Mouse (Mus musculus) stomach, embryonic 16.5 days (tissue): ENCODE measurements at regions not wholly inside any gene's neighbourhood (a gene's known extent, or its start where the extent isn't known, plus 50 kb on each side); places are given as distances from the start of the nearest gene placed in this dataset.
A peak's percentile ranks its signal among the peaks of the same experiment; 100 is the strongest.

ENCODE experiments used
- ATAC-seq: fragments of 200-750 bp; cut with Nextera tagmentation; 2 replicates; pipeline ENCODE4 v1.8.0; 2017; ENCODE audit warnings: moderate number of reproducible peaks, moderate TSS enrichment; ENCODE audit not compliant: insufficient read depth, low FRiP score
- H3K27ac ChIP-seq: fragments of 300-500 bp; sonication (generic); 2 replicates; pipeline ENCODE4 v1.5.1; 2014; ENCODE audit warnings: low read length
- H3K27me3 ChIP-seq: fragments of 300-500 bp; sonication (generic); 2 replicates; pipeline ENCODE4 v1.6.1; 2014; ENCODE audit warnings: low read length, control low read depth, mixed read lengths; ENCODE audit not compliant: control insufficient read depth, insufficient read depth
- H3K36me3 ChIP-seq: fragments of 300-500 bp; sonication (generic); 2 replicates; pipeline ENCODE4 v1.6.1; 2014; ENCODE audit warnings: low read length; ENCODE audit not compliant: control insufficient read depth, insufficient read depth
- H3K4me1 ChIP-seq: fragments of 300-500 bp; sonication (generic); 2 replicates; pipeline ENCODE4 v1.6.1; 2014; ENCODE audit warnings: low read length, control low read depth, mixed read lengths; ENCODE audit not compliant: control insufficient read depth, insufficient read depth
- H3K4me2 ChIP-seq: fragments of 300-500 bp; sonication (generic); 2 replicates; pipeline ENCODE4 v1.6.1; 2014; ENCODE audit warnings: low read depth, low read length, mixed read lengths
- H3K4me3 ChIP-seq: fragments of 300-500 bp; sonication (generic); replicated peaks from 2 replicates; pipeline ENCODE4 v1.5.1; 2014; ENCODE audit warnings: mild to moderate bottlenecking, low read length
- H3K9ac ChIP-seq: fragments of 300-500 bp; sonication (generic); 2 replicates; pipeline ENCODE4 v1.6.1; 2014; ENCODE audit warnings: low read length
- H3K9me3 ChIP-seq: fragments of 300-500 bp; sonication (generic); replicated peaks from 2 replicates; pipeline ENCODE4 v1.6.1; 2016; ENCODE audit warnings: low read length, control low read depth; ENCODE audit not compliant: control insufficient read depth
- WGBS: fragments of 180-500 bp; shearing (Covaris S2); extraction: QIAGEN DNeasy Blood & Tissue Kit; methylation state at CpG from one replicate; pipeline ENCODE4 v1.1.7; 2014; 5-methylcytosine and 5-hydroxymethylcytosine counted together

DNA sequence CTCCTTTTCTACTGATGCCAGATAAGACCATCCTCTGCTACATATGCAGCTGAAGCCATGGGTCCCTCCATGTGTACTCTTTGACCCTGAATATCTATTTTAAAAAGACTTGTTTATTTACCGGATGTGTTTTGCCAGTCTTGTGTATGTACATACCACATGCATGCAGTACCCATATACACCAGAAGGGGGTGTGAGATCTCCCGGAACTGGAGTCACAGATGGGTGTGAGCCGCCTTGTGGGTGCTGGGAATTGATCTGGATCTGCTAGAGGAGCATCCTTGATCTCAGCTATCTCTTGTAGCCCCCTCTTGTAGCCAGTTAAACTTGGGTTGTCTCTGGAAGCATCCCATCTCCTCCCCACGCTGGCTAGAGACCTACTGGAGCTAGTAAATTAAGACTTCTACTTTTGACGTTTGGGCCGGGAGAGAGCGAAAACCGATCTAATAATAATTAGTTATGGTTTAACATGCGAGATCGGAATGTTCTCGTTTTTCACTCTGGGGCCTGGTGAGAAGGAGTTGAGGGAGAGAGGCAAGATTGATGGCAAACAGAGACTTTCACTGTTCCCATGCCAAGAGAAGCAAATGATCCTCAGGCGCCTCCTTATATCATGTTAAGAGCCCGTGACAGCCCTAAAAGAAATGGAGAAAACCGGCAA is 77.6 kb downstream of the Gas1 start:
- H3K36me3 ChIP-seq = no peaks in the 10 kb centered on the region
- H3K4me1 ChIP-seq = no peaks in the 10 kb centered on the region
- no peaks in the 10 kb centered on the region for H3K27me3 ChIP-seq

DNA sequence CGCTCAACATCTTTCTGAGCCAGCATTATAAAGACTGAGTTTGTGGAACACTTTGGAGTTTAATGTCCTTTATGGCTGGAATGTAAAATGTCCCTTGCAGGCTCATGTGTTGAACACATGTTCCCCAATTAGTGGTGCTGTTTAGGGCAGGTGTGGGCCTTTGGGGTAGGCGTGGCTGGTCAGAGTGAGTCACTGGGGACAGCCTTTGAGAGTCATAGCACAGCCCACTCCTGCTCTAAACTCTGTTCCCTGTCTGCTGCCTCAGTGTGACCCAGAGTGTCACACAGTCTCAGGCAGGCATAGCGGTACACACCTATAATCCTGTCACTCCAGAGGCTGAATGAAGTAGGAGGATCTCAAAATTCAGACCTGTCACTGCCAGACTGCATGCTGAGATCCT is 78.8 kb downstream of the Gas1 start:
- no peak for ATAC-seq

More for the DNA sequence above, 77.6 kb downstream of the Gas1 start:
- ATAC-seq = peak; percentile 68
- peak overlapping the region; percentile 61 for H3K27ac ChIP-seq
- no peak overlapping the region for H3K9ac ChIP-seq
- no peaks in the 10 kb centered on the region for H3K9me3 ChIP-seq
- no peak overlapping the region for H3K4me3 ChIP-seq
- no peak overlapping the region for H3K4me2 ChIP-seq
- 58% methylated on average over 14 of the region's 14 CpGs for WGBS

DNA sequence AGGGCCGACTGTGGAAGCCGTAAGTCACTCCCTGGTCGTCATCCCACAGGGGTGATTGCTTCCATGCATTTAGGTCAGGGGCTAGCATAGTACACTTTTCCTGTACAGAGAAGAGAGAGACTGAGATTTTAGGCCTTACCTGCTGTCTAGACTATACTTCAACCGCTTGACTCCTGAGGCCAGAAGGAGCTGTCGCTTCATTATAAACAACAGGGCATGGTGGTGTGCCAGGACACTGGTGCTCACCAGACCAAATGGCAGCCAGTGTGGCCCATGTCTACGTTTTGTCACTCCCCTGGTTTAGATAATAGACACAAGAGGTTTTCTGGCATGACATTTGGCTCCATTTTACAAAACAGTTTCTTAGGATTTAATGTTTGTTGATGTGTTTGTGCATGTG is 79.4 kb downstream of the Gas1 start:
- Histone ChIP-seq H3K9ac (no peak overlapping the region), H3K4me1 (no peaks in the 10 kb centered on the region), H3K27ac (no peak overlapping the region), H3K27me3 (no peaks in the 10 kb centered on the region), H3K4me3 (no peak overlapping the region), H3K4me2 (no peak overlapping the region), H3K9me3 (no peaks in the 10 kb centered on the region), H3K36me3 (no peaks in the 10 kb centered on the region)
- 60% methylated on average over 6 of the region's 6 CpGs for WGBS
- ATAC-seq = no peak

More for the DNA sequence above, 78.8 kb downstream of the Gas1 start:
- Histone ChIP-seq H3K36me3 (no peaks in the 10 kb centered on the region), H3K27ac (no peak overlapping the region), H3K9me3 (no peaks in the 10 kb centered on the region), H3K4me1 (no peaks in the 10 kb centered on the region), H3K4me3 (no peak overlapping the region), H3K4me2 (no peak overlapping the region), H3K27me3 (no peaks in the 10 kb centered on the region), H3K9ac (no peak overlapping the region)
- 85% methylated on average over 3 of the region's 3 CpGs for WGBS

DNA sequence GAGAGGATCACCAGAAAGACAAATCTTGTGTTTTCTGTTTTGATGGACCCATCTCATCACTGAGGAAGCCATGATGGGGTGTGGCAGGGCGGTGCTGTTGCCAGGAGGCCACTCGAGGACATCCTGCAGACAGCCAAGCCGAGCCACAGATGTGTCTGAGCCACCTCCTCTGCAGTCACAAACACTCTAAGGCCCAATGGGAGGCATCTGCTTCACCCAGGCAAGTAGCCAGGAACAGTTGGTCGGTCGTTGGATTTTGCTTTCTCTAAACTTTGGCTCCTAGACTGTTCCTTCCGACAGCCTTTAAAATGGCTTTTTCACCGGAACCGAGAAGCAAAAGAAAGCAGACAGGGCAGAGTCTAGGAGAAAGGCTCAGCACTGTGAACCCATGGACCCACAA is 90.5 kb downstream of the Gas1 start:
- no peak overlapping the region for H3K27ac ChIP-seq
- H3K9ac ChIP-seq = no peak overlapping the region
- H3K4me3 ChIP-seq = no peak overlapping the region
- H3K27me3 ChIP-seq = no peaks in the 10 kb centered on the region
- WGBS = 64% methylated on average over 8 of the region's 8 CpGs
- H3K4me2 ChIP-seq = no peak overlapping the region
- no peaks in the 10 kb centered on the region for H3K9me3 ChIP-seq
- ATAC-seq = no peak
- H3K36me3 ChIP-seq = no peaks in the 10 kb centered on the region
- peaks cover 10% of the 10 kb centered on the region; the same call in 1 of the 2 replicates for H3K4me1 ChIP-seq

DNA sequence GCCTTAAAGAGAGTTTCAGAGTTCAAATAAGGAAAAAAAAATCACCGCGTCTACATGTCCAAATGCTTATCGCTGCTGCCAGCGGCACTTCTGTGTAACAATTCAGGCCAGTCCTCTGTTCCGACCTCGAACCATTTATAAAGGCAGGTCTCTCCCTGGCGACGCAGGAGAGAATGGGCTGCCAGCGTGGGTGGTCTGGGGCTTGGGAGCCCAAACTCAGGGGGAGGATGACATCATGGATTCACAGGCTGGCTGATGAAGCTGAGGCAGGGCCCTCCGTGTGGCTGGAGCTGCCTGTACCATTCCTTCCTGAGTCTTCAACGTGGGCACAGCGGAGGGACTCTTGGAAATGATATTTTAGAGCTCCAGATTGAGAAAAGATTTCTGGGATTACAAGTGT is 92.2 kb downstream of the Gas1 start:
- Histone ChIP-seq H3K36me3 (no peaks in the 10 kb centered on the region), H3K27me3 (no peaks in the 10 kb centered on the region), H3K4me3 (no peak overlapping the region), H3K9ac (peak overlapping the region; percentile 37; the same call in 1 of the 2 replicates), H3K9me3 (no peaks in the 10 kb centered on the region), H3K4me2 (0 out of 2 replicates have a peak overlapping the region, but pooled peaks have one; percentile 6), H3K27ac (peak overlapping the region; percentile 64), H3K4me1 (peaks cover 10% of the 10 kb centered on the region; the same call in 1 of the 2 replicates)
- peak; percentile 81; the same call in 1 of the 2 replicates for ATAC-seq
- WGBS = 20% methylated on average over 12 of the region's 12 CpGs

DNA sequence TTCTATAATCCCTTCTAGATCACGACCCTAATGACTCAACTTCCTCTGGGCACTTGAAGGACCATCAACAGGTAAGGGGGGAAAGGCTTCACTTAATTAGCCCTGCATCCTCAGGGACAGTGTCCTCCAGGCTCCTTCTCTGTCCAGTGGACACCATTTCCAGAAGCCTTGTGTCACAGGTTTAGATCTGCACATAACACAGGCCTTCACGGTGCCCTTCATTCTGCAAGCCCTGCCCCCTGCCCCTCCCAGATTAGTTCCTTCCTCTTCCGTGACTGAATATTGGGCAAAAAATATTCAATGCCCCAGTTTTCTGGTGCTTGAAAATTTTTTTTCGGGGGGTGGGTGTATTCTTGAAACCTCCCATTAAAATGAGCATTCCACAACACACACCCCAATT is 92.9 kb downstream of the Gas1 start:
- WGBS = 56% methylated on average over 4 of the region's 4 CpGs
- H3K27ac ChIP-seq = no peak overlapping the region
- no peak overlapping the region for H3K4me2 ChIP-seq
- no peaks in the 10 kb centered on the region for H3K27me3 ChIP-seq
- H3K9ac ChIP-seq = no peak overlapping the region
- peaks cover 10% of the 10 kb centered on the region; the same call in 1 of the 2 replicates for H3K4me1 ChIP-seq
- no peak overlapping the region for H3K4me3 ChIP-seq
- no peaks in the 10 kb centered on the region for H3K9me3 ChIP-seq
- H3K36me3 ChIP-seq = no peaks in the 10 kb centered on the region
- no peak for ATAC-seq

DNA sequence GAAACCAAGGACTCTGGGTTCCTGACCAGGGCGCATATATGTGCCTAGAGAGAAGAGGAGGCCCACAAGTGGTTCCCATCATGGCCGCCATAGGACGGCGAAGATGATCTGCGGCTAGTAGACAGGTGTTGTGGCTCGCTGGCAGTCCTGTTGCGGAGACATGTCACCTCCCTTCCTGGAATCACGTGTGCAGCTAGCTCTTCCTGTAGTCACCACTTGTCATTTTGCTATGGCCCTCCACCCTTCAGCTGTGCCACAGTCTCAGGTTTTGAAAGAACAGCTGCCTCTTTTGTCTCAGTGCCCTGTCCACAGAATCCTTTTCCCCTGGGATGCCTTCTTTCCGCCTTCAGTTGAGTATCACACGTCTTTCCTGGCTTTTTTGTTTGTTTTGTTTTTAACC is 97.1 kb downstream of the Gas1 start:
- H3K4me3 ChIP-seq = no peak overlapping the region
- H3K4me1 ChIP-seq = peaks cover 7% of the 10 kb centered on the region; the same call in 1 of the 2 replicates
- ATAC-seq = no peak
- no peaks in the 10 kb centered on the region for H3K9me3 ChIP-seq
- H3K4me2 ChIP-seq = no peak overlapping the region
- 83% methylated on average over 10 of the region's 10 CpGs for WGBS
- H3K36me3 ChIP-seq = no peaks in the 10 kb centered on the region
- H3K27ac ChIP-seq = no peak overlapping the region
- H3K27me3 ChIP-seq = no peaks in the 10 kb centered on the region
- H3K9ac ChIP-seq = no peak overlapping the region

DNA sequence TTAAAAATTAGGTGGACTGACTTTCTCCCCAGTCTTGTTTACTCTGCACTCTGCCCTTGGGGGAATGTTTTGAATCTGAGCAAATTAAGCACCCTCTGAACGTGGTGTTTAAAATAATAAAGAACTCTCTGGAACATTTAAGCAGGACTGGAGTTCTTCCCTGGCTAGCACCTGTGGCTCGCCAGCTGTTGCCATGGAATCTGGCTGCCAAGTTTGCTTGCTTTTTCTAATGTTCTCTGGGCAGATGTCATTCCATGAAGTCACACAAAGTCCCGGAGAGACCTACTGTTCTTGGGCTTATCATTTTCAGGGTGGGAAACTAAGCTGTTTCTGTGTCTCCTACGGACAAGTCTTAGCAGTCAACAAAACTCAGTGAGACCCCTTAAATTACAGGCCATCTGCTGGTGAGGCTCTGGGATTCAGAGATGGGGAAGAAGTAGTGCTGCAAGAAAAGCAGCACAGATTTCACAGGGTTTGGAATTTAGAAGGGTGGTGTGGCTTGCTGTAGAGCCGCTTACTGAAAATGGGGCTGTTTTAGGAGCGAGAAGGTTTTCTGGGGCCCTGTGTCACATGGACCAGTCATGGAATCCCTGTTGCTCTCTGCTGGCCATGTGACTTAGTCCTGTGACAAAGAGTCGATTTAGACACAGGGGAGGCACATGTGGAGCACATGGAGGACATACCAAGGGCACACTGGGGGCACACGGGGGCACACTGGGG is 98.7 kb downstream of the Gas1 start:
- peaks cover 3% of the 10 kb centered on the region; the same call in 1 of the 2 replicates for H3K4me1 ChIP-seq
- no peaks in the 10 kb centered on the region for H3K27me3 ChIP-seq
- H3K4me3 ChIP-seq = no peak overlapping the region
- WGBS = 62% methylated on average over 8 of the region's 8 CpGs
- H3K4me2 ChIP-seq = no peak overlapping the region
- H3K36me3 ChIP-seq = no peaks in the 10 kb centered on the region
- ATAC-seq = no peak
- H3K27ac ChIP-seq = no peak overlapping the region
- no peak overlapping the region for H3K9ac ChIP-seq
- no peaks in the 10 kb centered on the region for H3K9me3 ChIP-seq

DNA sequence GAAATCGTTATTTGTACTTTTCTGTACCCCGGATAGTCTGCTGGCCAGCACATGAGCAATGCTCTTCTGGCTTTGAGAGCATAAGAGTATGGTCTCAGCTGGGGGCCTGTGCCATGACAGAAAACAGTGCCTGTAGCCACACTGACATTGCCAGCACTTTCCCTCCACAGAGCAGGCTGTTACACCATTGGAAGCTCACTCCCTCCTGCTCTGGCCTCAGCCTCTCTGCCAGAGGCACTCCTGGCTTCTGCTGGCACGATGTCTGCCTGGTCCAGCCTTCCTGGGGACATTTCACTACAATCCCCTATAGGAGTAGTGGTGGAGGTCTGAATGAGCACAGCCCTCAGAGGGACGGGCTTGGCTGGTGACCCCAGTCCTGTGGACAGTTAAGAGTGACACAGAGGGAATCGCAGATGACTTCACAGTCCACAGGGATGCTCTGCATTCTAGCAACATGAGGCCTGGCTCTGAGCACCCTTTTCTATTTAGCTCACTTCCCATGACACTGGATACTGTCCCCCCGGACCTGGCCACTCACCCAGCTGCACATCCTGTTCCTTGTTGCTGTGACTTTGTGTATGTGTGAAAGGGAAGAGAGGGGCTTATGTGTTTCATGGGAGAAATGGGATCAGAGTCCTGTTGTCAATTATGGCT is 100.9 kb downstream of the Gas1 start:
- 61% methylated on average over 6 of the region's 6 CpGs for WGBS
- no peaks in the 10 kb centered on the region for H3K9me3 ChIP-seq
- no peak overlapping the region for H3K4me3 ChIP-seq
- H3K4me1 ChIP-seq = peaks cover 3% of the 10 kb centered on the region; the same call in 1 of the 2 replicates
- no peak overlapping the region for H3K27ac ChIP-seq
- no peaks in the 10 kb centered on the region for H3K27me3 ChIP-seq
- no peaks in the 10 kb centered on the region for H3K36me3 ChIP-seq
- no peak; the same call in 1 of the 2 replicates for ATAC-seq
- H3K9ac ChIP-seq = no peak overlapping the region
- H3K4me2 ChIP-seq = no peak overlapping the region
